Mouse (Mus musculus) midbrain, postnatal 0 days (tissue): Measurements from ENCODE around the gene 9930111J21Rik2. TPM values are rescaled to one million over a fixed set of nuclear protein-coding genes. Genes with fewer than 3 reads are reported as not detected.
"Not testable (repeated sequence)": the region's sequence is repeated elsewhere in the genome, so short reads cannot be mapped to it uniquely, and the experiment has no call there.

Experiments
- ATAC-seq: fragments of 200-750 bp; cut with Nextera tagmentation; 2 replicates; pipeline ENCODE4 v1.8.0; 2017; ENCODE audit warnings: moderate number of reproducible peaks, mild to moderate bottlenecking, moderate TSS enrichment, moderate library complexity; ENCODE audit not compliant: low FRiP score
- DNase-seq: peaks from one replicate; pipeline ENCODE4 v3.0.0-alpha.2; 2015; ENCODE audit warnings: low spot score
- H3K27ac ChIP-seq: fragments of 300-500 bp; sonication (generic); 2 replicates; pipeline ENCODE4 v1.5.1; 2014; ENCODE audit warnings: low read depth, mild to moderate bottlenecking, low read length, mixed read lengths
- H3K27me3 ChIP-seq: fragments of 300-500 bp; sonication (generic); 2 replicates; pipeline ENCODE4 v1.6.1; 2014; ENCODE audit warnings: low read length, control low read depth, mixed read lengths; ENCODE audit not compliant: insufficient read depth
- H3K36me3 ChIP-seq: fragments of 300-500 bp; sonication (generic); 2 replicates; pipeline ENCODE4 v1.6.1; 2014; ENCODE audit warnings: low read length, control low read depth, mixed read lengths; ENCODE audit not compliant: insufficient read depth
- H3K4me1 ChIP-seq: fragments of 300-500 bp; sonication (generic); 2 replicates; pipeline ENCODE4 v1.6.1; 2014; ENCODE audit warnings: mild to moderate bottlenecking, control low read depth, antibody characterized with exemption, low read length, mixed read lengths; ENCODE audit not compliant: insufficient read depth
- H3K4me2 ChIP-seq: fragments of 300-500 bp; sonication (generic); 2 replicates; pipeline ENCODE4 v1.6.1; 2014; ENCODE audit warnings: low read depth, mild to moderate bottlenecking, low read length, mixed read lengths; ENCODE audit not compliant: poor library complexity, severe bottlenecking
- H3K4me3 ChIP-seq: fragments of 300-500 bp; sonication (generic); 2 replicates; pipeline ENCODE4 v1.5.1; 2014; ENCODE audit warnings: low read depth, mild to moderate bottlenecking, low read length, moderate library complexity
- H3K9ac ChIP-seq: fragments of 300-500 bp; sonication (generic); replicated peaks from 2 replicates; pipeline ENCODE4 v1.6.1; 2014; ENCODE audit warnings: mild to moderate bottlenecking, low read length, moderate library complexity, mixed read lengths; ENCODE audit not compliant: poor library complexity, severe bottlenecking
- H3K9me3 ChIP-seq: fragments of 300-500 bp; sonication (generic); 2 replicates; pipeline ENCODE4 v1.6.1; 2016; ENCODE audit warnings: low read length, control low read depth
- CTCF ChIP-seq: IDR thresholded peaks from 2 replicates; pipeline ENCODE4 v1.5.1; 2016; ENCODE audit warnings: antibody characterized with exemption, mild to moderate bottlenecking
- WGBS: fragments of 180-500 bp; shearing (Covaris S2); extraction: QIAGEN DNeasy Blood & Tissue Kit; methylation state at CpG from one replicate; pipeline ENCODE4 v1.1.7; 2014; 5-methylcytosine and 5-hydroxymethylcytosine counted together
- polyA plus RNA-seq: library from polyadenylated mRNA; unstranded; fragments of >200 nt; fragmentation: Nextera tagmentation; extraction: Ambion mirVana; gene quantifications from 2 replicates; pipeline ENCODE4 v1.2.1, GENCODE M21; 2015
- total RNA-seq: library from RNA; depleted of rRNA; stranded (reverse); fragments of >200 nt; gene quantifications from 2 replicates; pipeline ENCODE4 v1.2.3, GENCODE M21; 2014

The 9930111J21Rik2 gene
- total and polyA plus RNA-seq, 2 experiments from 2014 or later = 0.20 to 0.55 TPM

- Histone ChIP-seq H3K4me2 (no peak overlapping the region), H3K4me1 (no peaks in the 10 kb centered on the region), H3K9me3 (no peaks in the 10 kb centered on the region), H3K9ac (no peak overlapping the region), H3K4me3 (no peak overlapping the region), H3K27me3 (no peaks in the 10 kb centered on the region), H3K36me3 (no peaks in the 10 kb centered on the region), H3K27ac (no peak overlapping the region)
- DNase-seq (no peak), ATAC-seq (no peak)
- 73% methylated on average over 3 of the region's 3 CpGs for WGBS
- no peak for TF ChIP-seq CTCF
Measured at GRCm38 (mm10) chr11:49081886-49082285, 30.8 kb upstream of the 9930111J21Rik2 start.

- TF ChIP-seq CTCF = no peak
Measured at GRCm38 (mm10) chr11:49081356-49081755, 30.3 kb upstream of the 9930111J21Rik2 start.

GRCm38 (mm10) chr11:49080636-49081035 lies 29.6 kb upstream of the 9930111J21Rik2 start:
- TF ChIP-seq CTCF = no peak

More at GRCm38 (mm10) chr11:49081356-49081755, 30.3 kb upstream of the 9930111J21Rik2 start:
- no peak overlapping the region for H3K9ac ChIP-seq
- no peak overlapping the region for H3K4me3 ChIP-seq
- WGBS = 81% methylated on average over 4 of the region's 4 CpGs
- H3K4me1 ChIP-seq = no peaks in the 10 kb centered on the region
- no peak for ATAC-seq
- H3K36me3 ChIP-seq = no peaks in the 10 kb centered on the region
- H3K9me3 ChIP-seq = no peaks in the 10 kb centered on the region
- no peak for DNase-seq
- no peak overlapping the region for H3K27ac ChIP-seq
- H3K4me2 ChIP-seq = no peak overlapping the region
- no peaks in the 10 kb centered on the region for H3K27me3 ChIP-seq

GRCm38 (mm10) chr11:49078719-49079118 lies 27.7 kb upstream of the 9930111J21Rik2 start:
- Histone ChIP-seq H3K9ac (no peak overlapping the region), H3K36me3 (no peaks in the 10 kb centered on the region), H3K4me1 (no peaks in the 10 kb centered on the region), H3K27ac (no peak overlapping the region), H3K9me3 (no peaks in the 10 kb centered on the region), H3K4me2 (no peak overlapping the region), H3K27me3 (no peaks in the 10 kb centered on the region), H3K4me3 (no peak overlapping the region)
- WGBS = 90% methylated on average over 3 of the region's 3 CpGs
- no peak for TF ChIP-seq CTCF
- DNase-seq (no peak), ATAC-seq (no peak)

More at GRCm38 (mm10) chr11:49080636-49081035, 29.6 kb upstream of the 9930111J21Rik2 start:
- DNase-seq (no peak), ATAC-seq (no peak)
- Histone ChIP-seq H3K4me1 (no peaks in the 10 kb centered on the region), H3K27me3 (no peaks in the 10 kb centered on the region), H3K9ac (no peak overlapping the region), H3K4me3 (no peak overlapping the region), H3K36me3 (no peaks in the 10 kb centered on the region), H3K9me3 (no peaks in the 10 kb centered on the region), H3K4me2 (no peak overlapping the region), H3K27ac (no peak overlapping the region)
- WGBS = 77% methylated on average over 1 of the region's 1 CpGs

DNA sequence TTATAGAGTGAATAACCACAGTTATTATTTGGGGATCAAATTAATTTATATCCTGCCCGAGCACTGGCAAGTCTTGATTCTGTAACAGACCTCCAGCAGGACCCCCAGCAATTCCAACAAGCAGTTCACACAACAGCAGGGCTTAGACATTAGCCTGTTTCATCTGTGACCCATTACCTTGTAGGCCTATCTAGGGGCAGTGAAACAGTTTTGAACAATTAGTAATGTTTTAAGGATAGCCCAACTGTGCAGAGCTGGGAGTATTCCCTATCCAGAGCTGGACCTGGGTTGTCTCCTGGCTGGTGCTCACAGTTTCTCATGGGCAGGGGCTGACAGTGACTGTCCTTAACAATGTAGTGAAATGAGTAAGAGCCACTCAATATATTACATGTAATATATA lies 26.0 kb upstream of the 9930111J21Rik2 start:
- 82% methylated on average over 1 of the region's 1 CpGs for WGBS
- Histone ChIP-seq H3K36me3 (no peaks in the 10 kb centered on the region), H3K4me2 (no peak overlapping the region), H3K27me3 (no peaks in the 10 kb centered on the region), H3K4me1 (no peaks in the 10 kb centered on the region), H3K27ac (no peak overlapping the region), H3K9ac (no peak overlapping the region), H3K4me3 (no peak overlapping the region), H3K9me3 (no peaks in the 10 kb centered on the region)
- DNase-seq (no peak), ATAC-seq (no peak)
- TF ChIP-seq CTCF = no peak

- not testable (repeated sequence) for H3K27me3 ChIP-seq, H3K4me2 ChIP-seq, H3K27ac ChIP-seq, H3K9me3 ChIP-seq, ATAC-seq, H3K36me3 ChIP-seq, H3K4me3 ChIP-seq, H3K4me1 ChIP-seq, DNase-seq, H3K9ac ChIP-seq
- 78% methylated on average over 6 of the region's 6 CpGs for WGBS
Measured at GRCm38 (mm10) chr11:49076001-49076757, 25.1 kb upstream of the 9930111J21Rik2 start, which contains the start of gene Ifi47. TSS of gene Ifi47 (plus strand) at chr11:49076587.
